Mouse (Mus musculus): ENCODE results near the gene Eid2.
"Not testable (repeated sequence)": the region's sequence is repeated elsewhere in the genome, so short reads cannot be mapped to it uniquely, and the experiment has no call there.

Gene Eid2

GRCm38 (mm10) chr7:28267129-28268041 lies at the start of gene Eid2:
Eid2 (plus strand) TSS chr7:28267881.
- in situ Hi-C loops (cut with MboI; ENCODE audit: unreplicated experiment in 2 of 2), result no loop called here

DNA sequence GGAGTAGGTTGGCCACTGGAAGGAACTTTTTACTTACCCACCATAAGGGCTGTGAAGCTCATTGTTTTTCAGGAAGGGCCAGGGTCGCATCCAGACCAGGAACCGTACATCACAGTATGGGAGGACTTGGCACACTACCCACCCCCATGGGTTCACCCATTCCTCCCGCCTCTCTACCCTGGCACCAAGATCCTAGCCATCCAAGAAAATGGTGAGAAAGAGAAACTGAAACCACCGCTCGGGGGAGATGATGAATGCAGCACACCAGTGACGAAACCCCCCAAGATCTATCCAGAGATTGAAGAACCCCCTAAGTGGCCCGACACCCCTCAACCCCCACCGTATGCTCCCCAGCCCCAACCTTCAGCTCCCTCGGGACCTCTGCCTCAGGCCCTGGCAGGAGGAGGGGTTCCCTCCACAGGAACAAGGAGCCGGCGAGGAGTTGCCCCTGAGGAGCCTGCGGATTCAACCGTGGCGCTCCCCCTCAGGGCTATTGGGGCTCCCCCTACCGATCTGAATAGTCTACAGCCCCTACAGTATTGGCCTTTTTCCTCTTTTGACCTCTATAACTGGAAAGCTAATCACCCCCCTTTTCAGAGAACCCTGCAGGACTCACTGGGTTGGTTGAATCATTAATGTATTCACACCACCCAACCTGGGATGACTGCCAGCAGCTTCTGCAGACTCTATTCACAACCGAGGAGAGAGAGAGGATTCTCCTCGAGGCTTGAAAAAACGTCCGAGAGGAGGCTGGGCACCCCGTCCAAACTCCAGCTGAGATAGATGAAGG lies 48.5 kb upstream of the Eid2 start:
- in situ Hi-C loops (cut with MboI; ENCODE audit: unreplicated experiment in 2 of 2), result loop anchor here in 1 of 2 experiments (10.0 kb wide), 1 partner anchor 164 kb away; the partner anchor contains the start of gene Psmc4

- in situ Hi-C loops (cut with MboI; ENCODE audit: unreplicated experiment in 2 of 2), result not testable (repeated sequence)
These were observed 40.8 kb upstream of the Eid2 start for GRCm38 (mm10) chr7:28226836-28227235.

DNA sequence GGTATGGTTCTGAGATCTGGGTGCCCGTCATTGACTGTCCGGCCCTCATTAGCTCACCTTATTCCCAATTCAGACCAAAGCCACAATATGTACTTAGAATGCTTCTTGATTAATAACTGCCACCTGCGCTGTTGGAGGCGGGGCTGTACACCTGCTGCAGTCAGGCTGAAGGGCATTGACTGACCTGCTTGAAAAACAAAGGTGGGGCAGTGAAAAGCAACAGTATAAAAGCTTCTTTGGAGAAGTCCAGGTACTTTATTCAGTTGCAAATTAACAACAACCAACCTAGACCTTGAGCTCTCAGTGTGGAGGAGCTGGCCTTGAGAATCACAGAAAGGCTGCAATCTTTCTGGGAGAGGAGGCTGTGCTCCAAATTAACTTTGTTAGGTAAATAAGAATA lies 40.3 kb upstream of the Eid2 start:
- in situ Hi-C loops (cut with MboI; ENCODE audit: unreplicated experiment in 2 of 2), result not testable (repeated sequence)

DNA sequence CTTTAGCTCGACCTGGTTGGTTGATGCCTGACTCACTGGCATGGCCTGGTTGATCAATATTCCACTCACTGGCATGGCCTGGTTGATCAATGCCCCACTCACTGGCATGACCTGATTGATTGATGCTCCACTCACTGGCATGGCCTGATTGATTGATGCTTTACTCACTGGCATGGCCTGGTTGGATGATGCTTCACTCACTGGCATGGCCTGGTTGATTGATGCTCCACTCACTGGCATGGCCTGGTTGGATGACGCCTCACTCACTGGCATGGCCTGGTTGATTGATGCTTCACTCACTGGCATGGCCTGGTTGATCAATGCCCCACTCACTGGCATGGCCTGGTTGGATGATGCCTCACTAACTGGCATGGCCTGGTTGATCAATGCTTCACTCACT lies 23.7 kb upstream of the Eid2 start:
- in situ Hi-C loops (cut with MboI; ENCODE audit: unreplicated experiment in 2 of 2), result not testable (repeated sequence)

- in situ Hi-C loops (cut with MboI; ENCODE audit: unreplicated experiment in 2 of 2), result no loop called here
These were observed 18.7 kb upstream of the Eid2 start for GRCm38 (mm10) chr7:28248957-28249356.

GRCm38 (mm10) chr7:28251976-28252375 lies 15.7 kb upstream of the Eid2 start:
- in situ Hi-C loops (cut with MboI; ENCODE audit: unreplicated experiment in 2 of 2), result no loop called here

GRCm38 (mm10) chr7:28254591-28254990 lies 13.1 kb upstream of the Eid2 start:
- in situ Hi-C loops (cut with MboI; ENCODE audit: unreplicated experiment in 2 of 2), result no loop called here

DNA sequence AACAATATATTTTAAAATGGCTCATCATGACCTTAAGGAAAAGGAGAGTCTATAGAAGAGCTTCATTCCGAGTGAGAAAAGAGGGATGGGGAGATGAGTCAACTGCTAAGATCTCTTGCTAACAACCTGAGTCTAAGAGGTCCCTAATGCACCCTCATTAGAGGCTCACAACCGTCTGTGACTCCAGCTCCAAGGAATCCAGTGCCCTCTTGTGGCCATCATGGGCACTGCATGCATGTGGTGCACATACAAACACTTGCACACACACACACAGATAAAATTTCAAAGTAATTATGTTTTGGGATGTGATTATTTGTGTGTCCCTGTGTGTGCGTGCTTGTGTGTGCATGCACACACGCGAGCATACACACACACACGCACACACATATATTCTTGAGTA lies 12.2 kb upstream of the Eid2 start:
- in situ Hi-C loops (cut with MboI; ENCODE audit: unreplicated experiment in 2 of 2), result no loop called here

- in situ Hi-C loops (cut with MboI; ENCODE audit: unreplicated experiment in 2 of 2), result no loop called here
These were observed 4.8 kb upstream of the Eid2 start for GRCm38 (mm10) chr7:28262861-28263260.

DNA sequence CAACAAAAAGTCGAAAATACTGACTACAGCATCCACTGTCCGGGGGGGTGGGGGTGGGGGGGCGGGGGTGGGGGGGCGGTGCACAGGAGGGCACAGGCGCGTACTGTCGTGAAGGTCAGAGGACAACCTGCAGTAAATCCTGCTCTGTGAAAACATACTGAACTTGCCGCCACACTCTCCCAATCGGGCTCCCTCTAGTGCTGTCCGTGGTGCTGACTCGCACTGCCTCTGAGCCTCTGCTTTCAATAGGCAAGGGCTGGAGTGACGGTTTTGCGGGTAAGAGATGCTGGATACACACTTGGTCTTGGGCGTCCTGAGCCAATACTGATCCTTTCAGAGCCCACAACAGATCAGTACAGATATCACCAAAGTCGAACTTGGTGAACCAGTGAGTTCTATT lies 3.9 kb upstream of the Eid2 start:
- in situ Hi-C loops (cut with MboI; ENCODE audit: unreplicated experiment in 2 of 2), result no loop called here

- in situ Hi-C loops (cut with MboI; ENCODE audit: unreplicated experiment in 2 of 2), result no loop called here
These were observed 2.3 kb upstream of the Eid2 start for GRCm38 (mm10) chr7:28265391-28265790.

DNA sequence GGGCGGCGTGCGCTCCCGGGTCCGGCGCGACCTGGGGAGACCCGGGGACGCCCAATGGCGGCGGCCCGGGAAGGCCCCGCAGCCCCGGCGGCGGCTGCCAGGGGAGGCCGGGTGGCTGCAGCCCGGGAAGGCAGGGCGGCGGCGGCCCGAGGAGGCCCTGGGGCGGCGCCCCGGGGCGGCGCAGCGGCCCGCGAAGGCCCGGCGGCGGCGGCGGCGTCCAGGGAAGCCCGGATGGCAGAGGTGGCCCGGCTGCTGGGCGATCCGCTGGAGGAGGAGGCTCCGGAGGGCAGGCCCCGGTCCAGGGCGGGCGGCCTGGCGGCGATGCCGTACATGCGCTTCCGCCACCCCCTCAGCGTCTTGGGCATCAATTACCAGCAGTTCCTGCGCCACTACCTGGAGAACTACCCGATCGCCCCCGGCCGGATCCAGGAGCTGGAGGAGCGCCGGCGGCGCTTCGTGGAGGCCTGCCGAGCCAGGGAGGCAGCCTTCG lies 406 bp downstream of the Eid2 start:
- in situ Hi-C loops (cut with MboI; ENCODE audit: unreplicated experiment in 2 of 2), result no loop called here

DNA sequence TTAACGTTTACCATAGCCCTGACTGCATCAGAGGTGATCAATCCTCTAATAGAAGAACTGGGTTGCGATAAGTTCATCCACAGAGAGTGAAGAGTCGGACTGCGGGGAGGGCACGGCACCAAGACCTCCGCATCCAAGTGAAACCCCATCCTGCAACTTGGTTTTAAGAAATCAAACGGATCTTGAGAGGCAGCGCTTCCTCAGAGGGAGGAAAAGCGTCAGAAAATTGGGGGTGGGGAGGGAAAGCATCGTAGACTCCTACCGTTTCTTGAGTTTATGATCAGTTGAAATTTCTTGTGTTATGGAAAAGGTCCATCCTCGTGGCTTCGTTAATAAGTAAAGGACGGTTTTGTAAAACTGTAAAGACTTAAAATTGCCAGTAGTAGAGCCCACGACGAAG lies 895 bp downstream of the Eid2 start:
- in situ Hi-C loops (cut with MboI; ENCODE audit: unreplicated experiment in 2 of 2), result no loop called here

GRCm38 (mm10) chr7:28269355-28269754 lies 1.7 kb downstream of the Eid2 start:
- in situ Hi-C loops (cut with MboI; ENCODE audit: unreplicated experiment in 2 of 2), result no loop called here

DNA sequence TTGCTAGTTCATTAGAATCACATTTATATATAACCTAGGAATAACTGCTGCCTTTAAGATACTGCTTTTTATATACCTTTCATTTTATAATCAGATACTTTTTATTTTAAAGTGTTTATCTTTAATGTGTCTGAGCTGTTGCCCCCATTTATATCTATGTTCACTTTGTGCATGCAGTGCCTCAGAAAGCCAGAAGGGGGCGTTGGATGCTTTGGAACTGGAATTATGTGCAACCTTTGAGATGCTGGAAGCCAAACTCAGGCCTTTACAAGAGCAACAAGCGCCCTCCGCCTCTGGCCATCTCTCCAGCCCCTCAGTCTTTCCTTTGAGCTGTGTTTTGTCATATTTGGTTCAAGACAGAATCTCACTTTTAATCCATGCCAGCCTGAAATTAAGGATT lies 4.1 kb downstream of the Eid2 start:
- in situ Hi-C loops (cut with MboI; ENCODE audit: unreplicated experiment in 2 of 2), result loop anchor here in 1 of 2 experiments (10.0 kb wide), 1 partner anchor 73 kb away; no protein-coding TSS in a partner anchor

- in situ Hi-C loops (cut with MboI; ENCODE audit: unreplicated experiment in 2 of 2), result loop anchor here (5.0 to 10.0 kb wide), 2 partner anchors 68 to 70 kb away; no protein-coding TSS in a partner anchor
These were observed 9.5 kb downstream of the Eid2 start for GRCm38 (mm10) chr7:28277237-28277614.

- in situ Hi-C loops (cut with MboI; ENCODE audit: unreplicated experiment in 2 of 2), result loop anchor here (5.0 to 10.0 kb wide), 2 partner anchors 67 to 70 kb away; no protein-coding TSS in a partner anchor
These were observed 10.1 kb downstream of the Eid2 start, which contains the start of gene Eid2b for GRCm38 (mm10) chr7:28277615-28278278. Eid2b (plus strand) TSS chr7:28277739.

DNA sequence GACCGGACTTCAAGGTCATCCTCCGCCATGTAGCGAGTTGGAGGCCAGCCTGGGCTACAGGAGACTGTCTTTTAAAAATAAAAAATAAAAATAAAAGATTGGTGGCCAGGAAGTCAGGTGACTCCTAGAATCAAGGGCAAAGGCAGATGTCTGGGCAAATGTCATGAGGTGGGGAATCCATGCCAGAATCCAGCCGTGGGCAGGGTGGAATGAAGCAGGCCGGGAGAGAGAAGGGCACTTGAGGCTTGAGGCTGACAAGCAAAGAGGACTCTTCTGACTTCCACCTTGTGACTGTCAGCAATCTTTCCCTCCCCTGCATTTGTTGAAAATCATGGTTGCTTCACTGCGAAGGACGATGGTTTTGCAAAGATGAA lies 10.6 kb downstream of the Eid2 start:
- in situ Hi-C loops (cut with MboI; ENCODE audit: unreplicated experiment in 2 of 2), result loop anchor here (5.0 to 10.0 kb wide), 2 partner anchors 67 to 69 kb away; no protein-coding TSS in a partner anchor

DNA sequence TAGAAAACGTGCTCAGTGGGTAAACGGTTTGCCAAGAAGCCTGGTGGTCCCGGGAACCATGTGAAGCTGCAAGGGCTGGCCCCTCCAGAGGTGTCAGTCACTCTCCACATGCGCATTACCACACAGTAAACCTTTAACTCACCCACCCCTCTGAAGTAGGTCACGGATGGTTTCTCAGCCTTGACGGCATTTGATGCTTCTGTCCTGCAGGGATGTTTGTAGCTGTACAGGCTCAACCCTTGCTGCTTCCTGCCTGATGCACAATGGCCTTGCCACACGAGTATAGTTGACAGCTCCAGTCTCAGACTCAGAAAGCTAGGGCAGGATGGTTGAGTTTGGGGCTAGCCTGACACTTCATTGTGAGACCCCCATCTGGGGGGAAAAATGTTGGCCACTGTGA lies 12.9 kb downstream of the Eid2 start:
- in situ Hi-C loops (cut with MboI; ENCODE audit: unreplicated experiment in 2 of 2), result no loop called here
